Mouse (Mus musculus) olfactory bulb, adult 2 months (tissue): ENCODE measurements around the gene Nup214. TPM values are rescaled to one million over a fixed set of nuclear protein-coding genes. Genes with fewer than 3 reads are reported as not detected.
"Not testable (repeated sequence)": the region's sequence is repeated elsewhere in the genome, so short reads cannot be mapped to it uniquely, and the experiment has no call there.

Source experiments
- H3K27ac ChIP-seq: fragments of 200-500 bp; 2 replicates; pipeline ENCODE4 v1.5.1; 2012; ENCODE audit warnings: low read depth, low read length; ENCODE audit not compliant: insufficient read depth
- H3K4me1 ChIP-seq: fragments of 200-500 bp; 2 replicates; pipeline ENCODE4 v1.6.1; 2012; ENCODE audit warnings: low read length; ENCODE audit not compliant: control insufficient read depth, insufficient read depth
- H3K4me3 ChIP-seq: fragments of 200-500 bp; 2 replicates; pipeline ENCODE4 v1.5.1; 2012; ENCODE audit warnings: mild to moderate bottlenecking, low read depth, low read length, moderate library complexity; ENCODE audit not compliant: insufficient read depth
- CTCF ChIP-seq: fragments of 200-500 bp; IDR thresholded peaks from 2 replicates; pipeline ENCODE4 v1.5.1; 2012; ENCODE audit warnings: low read depth, mild to moderate bottlenecking, low read length, moderate library complexity; ENCODE audit not compliant: insufficient read depth
- POLR2A ChIP-seq: fragments of 200-500 bp; IDR thresholded peaks from 2 replicates; pipeline ENCODE4 v1.6.1; 2012; ENCODE audit warnings: mild to moderate bottlenecking, low read depth, low read length, moderate library complexity; ENCODE audit not compliant: insufficient read depth
- WGBS: fragments of 180-500 bp; shearing (Covaris S2); methylation state at CpG from one replicate; pipeline ENCODE4 v1.1.7; 2018; 5-methylcytosine and 5-hydroxymethylcytosine counted together
- polyA plus RNA-seq: library from polyadenylated mRNA; stranded (reverse); fragments of >200 nt; gene quantifications from 2 replicates; pipeline ENCODE4 v1.2.4, GENCODE M21; 2012; ENCODE audit warnings: low replicate concordance; ENCODE audit not compliant: missing spikeins, insufficient read depth, insufficient read length

The Nup214 gene
- polyA plus RNA-seq, 1 experiment, result not detected

- Histone ChIP-seq H3K4me3 (no peak overlapping the region), H3K4me1 (no peaks in the 10 kb centered on the region), H3K27ac (no peak overlapping the region)
- 72% methylated on average over 4 of the region's 4 CpGs for WGBS
- TF ChIP-seq CTCF (no peak), POLR2A (no peak)
Observed at GRCm38 (mm10) chr2:32019704-32020103, 45.5 kb downstream of the Nup214 start.

- Histone ChIP-seq H3K4me3 (no peak overlapping the region), H3K27ac (no peak overlapping the region), H3K4me1 (no peaks in the 10 kb centered on the region)
- WGBS, result 93% methylated on average over 5 of the region's 5 CpGs
- no peak for TF ChIP-seq CTCF
- TF ChIP-seq POLR2A, result no peak
Observed at GRCm38 (mm10) chr2:32020229-32020628, 46.0 kb downstream of the Nup214 start.

GRCm38 (mm10) chr2:32024372-32024771 is 50.1 kb downstream of the Nup214 start:
- TF ChIP-seq CTCF (no peak), POLR2A (no peak)
- WGBS, result 88% methylated on average over 4 of the region's 4 CpGs
- Histone ChIP-seq H3K4me3 (no peak overlapping the region), H3K27ac (no peak overlapping the region), H3K4me1 (peaks cover 2% of the 10 kb centered on the region; the same call in 1 of the 2 replicates)

GRCm38 (mm10) chr2:32029636-32030035 is 55.4 kb downstream of the Nup214 start:
- WGBS, result 82% methylated on average over 3 of the region's 3 CpGs
- H3K27ac ChIP-seq, result no peak overlapping the region
- H3K4me3 ChIP-seq, result no peak overlapping the region
- H3K4me1 ChIP-seq, result peaks cover 9% of the 10 kb centered on the region
- no peak for TF ChIP-seq CTCF

DNA sequence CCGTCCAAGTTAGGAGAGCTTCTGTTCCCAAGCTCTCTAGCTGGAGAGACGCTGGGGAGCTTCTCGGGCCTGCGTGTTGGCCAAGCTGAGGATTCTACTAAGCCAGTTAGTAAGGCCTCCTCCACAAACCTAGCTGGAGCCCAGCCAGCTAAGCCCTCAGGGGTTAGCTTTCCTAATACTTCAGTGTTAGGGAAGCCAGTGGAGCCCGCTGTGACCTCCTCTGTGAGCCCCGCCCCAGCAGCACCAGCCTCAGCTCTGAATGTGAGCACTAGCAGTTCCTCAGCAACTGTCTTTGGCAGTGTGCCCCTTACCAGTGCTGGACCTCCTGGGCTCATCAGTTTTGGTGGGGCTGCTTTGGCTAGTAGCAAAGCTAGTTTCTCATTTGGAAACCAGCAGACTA is 59.2 kb downstream of the Nup214 start:
- Histone ChIP-seq H3K4me3 (no peak overlapping the region), H3K27ac (no peak overlapping the region), H3K4me1 (peaks cover 11% of the 10 kb centered on the region)
- 67% methylated on average over 6 of the region's 6 CpGs for WGBS
- TF ChIP-seq CTCF, result no peak
- no peak for TF ChIP-seq POLR2A

- peaks cover 18% of the 10 kb centered on the region for H3K4me1 ChIP-seq
- TF ChIP-seq CTCF, result no peak
- TF ChIP-seq POLR2A, result no peak
Observed at GRCm38 (mm10) chr2:32034206-32034605, 60.0 kb downstream of the Nup214 start.

DNA sequence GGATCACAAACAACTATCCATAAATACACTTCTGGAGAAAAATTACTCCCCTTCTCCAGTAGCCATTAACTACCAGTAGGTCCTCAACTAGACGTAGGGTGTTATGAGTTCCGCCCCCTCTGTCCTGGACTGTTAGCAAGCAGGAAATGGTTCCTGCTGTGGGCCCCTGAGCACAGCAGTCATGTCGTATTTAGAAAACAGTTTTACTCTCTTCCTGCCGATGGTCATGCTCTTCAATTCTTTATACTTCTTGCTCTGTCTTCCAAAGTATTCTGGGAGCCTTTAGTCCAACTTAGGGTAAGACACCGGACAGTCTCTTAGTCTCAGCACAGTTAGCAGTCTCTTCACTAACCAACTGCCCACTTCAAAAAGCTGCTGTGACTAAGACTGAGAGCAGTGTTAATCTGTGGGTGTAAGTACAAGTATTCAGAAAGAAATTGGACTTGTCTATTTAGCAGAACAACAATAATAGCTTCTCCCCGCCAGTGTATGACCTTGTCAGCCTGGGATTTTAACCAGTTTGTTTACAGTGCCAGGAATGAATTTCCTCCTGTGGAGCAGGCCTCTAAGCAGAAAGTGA is 63.1 kb downstream of the Nup214 start:
- peaks cover 22% of the 10 kb centered on the region for H3K4me1 ChIP-seq
- TF ChIP-seq CTCF (no peak), POLR2A (no peak)
- no peak overlapping the region for H3K4me3 ChIP-seq
- 57% methylated on average over 6 of the region's 6 CpGs for WGBS
- peak overlapping the region; percentile 45; the same call in 1 of the 2 replicates for H3K27ac ChIP-seq

More at GRCm38 (mm10) chr2:32034206-32034605, 60.0 kb downstream of the Nup214 start:
- Histone ChIP-seq H3K27ac (no peak overlapping the region), H3K4me3 (no peak overlapping the region)
- 91% methylated on average over 6 of the region's 6 CpGs for WGBS

GRCm38 (mm10) chr2:32038661-32039081 is 64.4 kb downstream of the Nup214 start:
- Histone ChIP-seq H3K4me3 (no peak overlapping the region), H3K4me1 (peaks cover 22% of the 10 kb centered on the region), H3K27ac (peak overlapping the region; percentile 87)
- no peak for TF ChIP-seq CTCF
- TF ChIP-seq POLR2A, result no peak
- WGBS, result 23% methylated on average over 8 of the region's 8 CpGs

- peaks cover 15% of the 10 kb centered on the region for H3K4me1 ChIP-seq
- not testable (repeated sequence) for H3K4me3 ChIP-seq, H3K27ac ChIP-seq
- WGBS, result 93% methylated on average over 9 of the region's 9 CpGs
Observed at GRCm38 (mm10) chr2:32040646-32041045, 66.4 kb downstream of the Nup214 start.

DNA sequence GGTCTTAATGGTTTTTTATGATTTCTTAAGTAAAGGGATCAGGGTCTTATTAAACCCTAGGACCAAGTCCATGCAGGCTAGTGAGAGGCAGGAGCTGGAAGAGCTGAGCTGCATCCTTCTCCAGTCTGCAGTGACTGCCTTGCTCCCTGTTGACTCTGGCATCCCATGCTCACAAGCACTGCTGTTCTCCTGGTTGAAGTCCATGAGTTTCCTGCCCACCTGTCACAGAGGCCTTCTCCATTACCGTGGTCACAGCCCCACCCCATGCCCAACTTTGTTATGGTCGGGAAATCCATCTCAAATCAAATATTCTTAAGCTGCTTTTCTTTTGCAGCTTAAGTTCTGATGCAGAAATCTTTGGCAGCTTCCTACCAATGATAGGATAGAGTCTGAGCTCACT is 66.9 kb downstream of the Nup214 start:
- TF ChIP-seq CTCF (no peak), POLR2A (no peak)
- no peak overlapping the region for H3K27ac ChIP-seq

GRCm38 (mm10) chr2:32043836-32044235 is 69.6 kb downstream of the Nup214 start:
- Histone ChIP-seq H3K27ac (no peak overlapping the region), H3K4me1 (peaks cover 8% of the 10 kb centered on the region), H3K4me3 (no peak overlapping the region)
- TF ChIP-seq CTCF (no peak), POLR2A (no peak)
- 76% methylated on average over 5 of the region's 5 CpGs for WGBS

More for the DNA sequence above, 66.9 kb downstream of the Nup214 start:
- Histone ChIP-seq H3K4me3 (no peak overlapping the region), H3K4me1 (peaks cover 15% of the 10 kb centered on the region)
- 95% methylated on average over 2 of the region's 2 CpGs for WGBS
